ENCODE assay signal across 9 mouse cellular contexts in genomic region chr12:111678997-111679396, GRCm38 (mm10). TPM values are rescaled to one million over a fixed set of nuclear protein-coding genes. Genes with fewer than 3 reads are reported as not detected.
DNase-seq lines count a peak whose midpoint lies in the region; ATAC-seq lines count a peak whose summit lies in the region.
"Had no signal": no experiment of that assay in that cellular context is flagged by ENCODE, and none has a peak within 500 bp of the region (broad histone marks: within the 10 kb centered on the region; RNA-seq: fewer than 3 reads in every experiment).

No protein-coding gene starts in this region.

- peak overlapping the region; percentile 86 for H3K4me2 ChIP-seq in heart, embryonic 15.5 days
- H3K4me2 ChIP-seq in hindbrain, embryonic 14.5 days (replicated peaks) = peak overlapping the region; percentile 79
- peak overlapping the region; percentile 89 for H3K4me2 ChIP-seq in midbrain, embryonic 15.5 days

- intact Hi-C loops in heart, postnatal 14 days (cut with DNase I) = no loop called here

- 40% methylated on average over 7 of the region's 7 CpGs for WGBS in heart, embryonic 15.5 days
- WGBS in hindbrain, embryonic 14.5 days = 60% methylated on average over 7 of the region's 7 CpGs
- 67% methylated on average over 7 of the region's 7 CpGs for WGBS in midbrain, embryonic 15.5 days

- DNase-seq in heart, postnatal 14 days = no peak
- peak; percentile 42 for DNase-seq in NIH3T3 (ENCODE audit: low read depth)
- DNase-seq in hindbrain, embryonic 14.5 days (ENCODE audit: low spot score) = no peak
- DNase-seq in frontal cortex, postnatal 14 days (ENCODE audit: low spot score in 2 of 2) = no peak
- no peak for DNase-seq in ovary, postnatal 36 days (ENCODE audit: low spot score)
- no peak for DNase-seq in right cerebral cortex, postnatal 10 days (ENCODE audit: low spot score in 2 of 2)
- DNase-seq: thymus, postnatal 36 days had no signal

- H3K27ac ChIP-seq in heart, embryonic 15.5 days = no peak overlapping the region
- H3K27ac ChIP-seq in hindbrain, embryonic 14.5 days = no peak overlapping the region
- no peak overlapping the region for H3K27ac ChIP-seq in midbrain, embryonic 15.5 days

- H3K9me3 ChIP-seq in heart, embryonic 15.5 days (replicated peaks) = no peaks in the 10 kb centered on the region
- no peaks in the 10 kb centered on the region for H3K9me3 ChIP-seq in hindbrain, embryonic 14.5 days (ENCODE audit: control insufficient read depth, low read length)
- H3K9me3 ChIP-seq in midbrain, embryonic 15.5 days = no peaks in the 10 kb centered on the region

- no peaks in the 10 kb centered on the region; the same call in 1 of the 2 replicates for H3K36me3 ChIP-seq in heart, embryonic 15.5 days
- H3K36me3 ChIP-seq in hindbrain, embryonic 14.5 days (replicated peaks; ENCODE audit: control insufficient read depth, insufficient read depth) = peaks cover 18% of the 10 kb centered on the region; the same call in 1 of the 2 replicates
- H3K36me3 ChIP-seq in midbrain, embryonic 15.5 days (replicated peaks) = no peaks in the 10 kb centered on the region

- no peak for ATAC-seq in heart, embryonic 15.5 days (replicated peaks; ENCODE audit: insufficient number of reproducible peaks, insufficient read depth, low FRiP score, low read depth)
- no peak for ATAC-seq in hindbrain, embryonic 14.5 days (ENCODE audit: low FRiP score)
- no peak for ATAC-seq in midbrain, embryonic 15.5 days (replicated peaks)

- peak overlapping the region; percentile 73 for H3K4me3 ChIP-seq in heart, embryonic 15.5 days
- H3K4me3 ChIP-seq in hindbrain, embryonic 14.5 days (replicated peaks; ENCODE audit: low read length) = peak overlapping the region; percentile 87
- peak overlapping the region; percentile 91 for H3K4me3 ChIP-seq in midbrain, embryonic 15.5 days

- peak overlapping the region; percentile 55; the same call in 1 of the 2 replicates for H3K9ac ChIP-seq in heart, embryonic 15.5 days
- peak overlapping the region; percentile 70; the same call in 1 of the 2 replicates for H3K9ac ChIP-seq in hindbrain, embryonic 14.5 days
- H3K9ac ChIP-seq in midbrain, embryonic 15.5 days = no peak overlapping the region

- H3K4me1 ChIP-seq in heart, embryonic 15.5 days (replicated peaks) = peaks cover 62% of the 10 kb centered on the region
- peaks cover 17% of the 10 kb centered on the region for H3K4me1 ChIP-seq in hindbrain, embryonic 14.5 days (replicated peaks; ENCODE audit: control insufficient read depth, insufficient read depth, low read length)
- H3K4me1 ChIP-seq in midbrain, embryonic 15.5 days = peaks cover 24% of the 10 kb centered on the region

- no peaks in the 10 kb centered on the region for H3K27me3 ChIP-seq in heart, embryonic 15.5 days
- H3K27me3 ChIP-seq in hindbrain, embryonic 14.5 days (ENCODE audit: control insufficient read depth, insufficient read depth, low read length) = no peaks in the 10 kb centered on the region
- no peaks in the 10 kb centered on the region for H3K27me3 ChIP-seq in midbrain, embryonic 15.5 days (replicated peaks)

RNA-seq across cellular contexts. Expression of gene Trmt61a, which starts 1.1 kb away (rescaled TPM):
- 6.1 and 9.0 TPM in 2 replicates for polyA plus RNA-seq in heart, embryonic 15.5 days (2015; fragmentation: Nextera tagmentation; extraction: Ambion mirVana)
- total RNA-seq in heart, postnatal 14 days (2021) = 1 to 10 TPM; 3.3 to 4.7 TPM
- polyA plus RNA-seq in hindbrain, embryonic 14.5 days (2014; fragmentation: Nextera tagmentation; extraction: Ambion mirVana) = 6.1 and 7.2 TPM in 2 replicates
- polyA plus RNA-seq in midbrain, embryonic 15.5 days (2015; fragmentation: Nextera tagmentation; extraction: Ambion mirVana) = 10.4 and 11.9 TPM in 2 replicates

RNA-seq across cellular contexts. Expression of gene Ckb, which starts 6.9 kb away (rescaled TPM):
- 315 and 319 TPM in 2 replicates for polyA plus RNA-seq in heart, embryonic 15.5 days (2015; fragmentation: Nextera tagmentation; extraction: Ambion mirVana)
- total RNA-seq in heart, postnatal 14 days (2021) = 100 to 1,000 TPM in 1 of 2 experiments, 10 to 100 TPM in 1; 98.4 to 117 TPM
- polyA plus RNA-seq in hindbrain, embryonic 14.5 days (2014; fragmentation: Nextera tagmentation; extraction: Ambion mirVana) = 1,434 and 1,576 TPM in 2 replicates
- polyA plus RNA-seq in midbrain, embryonic 15.5 days (2015; fragmentation: Nextera tagmentation; extraction: Ambion mirVana) = 1,376 and 1,480 TPM in 2 replicates

RNA-seq across cellular contexts. Expression of gene Bag5, which starts 34.1 kb away (rescaled TPM):
- polyA plus RNA-seq in heart, embryonic 15.5 days (2015; fragmentation: Nextera tagmentation; extraction: Ambion mirVana) = 36.2 and 39.9 TPM in 2 replicates
- total RNA-seq in heart, postnatal 14 days (2021) = 10 to 100 TPM; 22.6 to 22.7 TPM
- polyA plus RNA-seq in hindbrain, embryonic 14.5 days (2014; fragmentation: Nextera tagmentation; extraction: Ambion mirVana) = 65.5 and 71.6 TPM in 2 replicates
- 71.7 and 73.1 TPM in 2 replicates for polyA plus RNA-seq in midbrain, embryonic 15.5 days (2015; fragmentation: Nextera tagmentation; extraction: Ambion mirVana)

RNA-seq across cellular contexts. Expression of gene Apopt1, which starts 34.1 kb away (rescaled TPM):
- 41.3 and 41.5 TPM in 2 replicates for polyA plus RNA-seq in heart, embryonic 15.5 days (2015; fragmentation: Nextera tagmentation; extraction: Ambion mirVana)
- total RNA-seq in heart, postnatal 14 days (2021) = 10 to 100 TPM; 36.9 to 37.0 TPM
- polyA plus RNA-seq in hindbrain, embryonic 14.5 days (2014; fragmentation: Nextera tagmentation; extraction: Ambion mirVana) = 48.2 and 61.4 TPM in 2 replicates
- 51.9 and 55.3 TPM in 2 replicates for polyA plus RNA-seq in midbrain, embryonic 15.5 days (2015; fragmentation: Nextera tagmentation; extraction: Ambion mirVana)
